Mouse (Mus musculus) thymus, adult 18-20 months (tissue): ENCODE results near the gene Atcay.
"Not testable (repeated sequence)": the region's sequence is repeated elsewhere in the genome, so short reads cannot be mapped to it uniquely, and the experiment has no call there.

Experiments used
- DNase-seq, 2 experiments: peaks; one replicate each; pipeline ENCODE4 v3.0.0; 2022; ENCODE audit warnings: mixed read lengths in 2 of 2

The Atcay gene

GRCm38 (mm10) chr10:81177958-81178712 lies 52.5 kb downstream of the Atcay start:
- DNase-seq = no peak

- no peak for DNase-seq
Observed at GRCm38 (mm10) chr10:81177491-81177925, 53.1 kb downstream of the Atcay start.

GRCm38 (mm10) chr10:81176466-81177271 lies 54.0 kb downstream of the Atcay start, which contains the start of gene Eef2:
Gene Eef2 (plus strand): TSS chr10:81176631.
- peak; percentile 95 to 96 for DNase-seq

DNA sequence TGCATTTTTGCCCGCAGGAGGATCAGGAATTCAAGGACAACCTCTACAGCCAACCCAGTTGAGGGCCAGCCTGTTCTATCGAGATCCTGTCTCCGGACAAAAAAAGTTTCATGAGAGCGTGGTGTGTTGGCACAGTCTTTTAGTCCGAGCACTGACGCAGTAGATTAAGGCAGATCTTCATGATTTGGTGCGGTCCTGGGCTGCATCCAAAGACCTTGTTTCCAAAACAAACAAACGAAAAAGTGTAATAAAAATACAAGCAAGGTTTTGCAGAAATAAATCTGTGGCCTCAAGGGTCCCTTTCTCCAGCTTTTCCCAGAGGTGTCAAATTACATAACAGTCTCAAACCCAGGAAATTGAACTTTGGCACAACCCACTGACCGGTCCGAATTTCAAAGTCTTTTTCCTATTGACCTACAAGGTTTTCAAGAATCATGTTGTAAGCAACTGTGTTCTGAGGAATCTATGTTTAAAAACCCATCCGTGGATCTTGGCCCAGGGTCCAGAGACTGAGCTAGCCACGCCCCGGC lies 54.6 kb downstream of the Atcay start:
- DNase-seq = no peak

GRCm38 (mm10) chr10:81175345-81175701 lies 55.3 kb downstream of the Atcay start:
- DNase-seq = not testable (repeated sequence)

GRCm38 (mm10) chr10:81174617-81175344 lies 55.9 kb downstream of the Atcay start:
- peak; percentile 81 to 85 for DNase-seq

GRCm38 (mm10) chr10:81173132-81173531 lies 57.5 kb downstream of the Atcay start:
- DNase-seq = peak; percentile 73 to 75

- DNase-seq = not testable (repeated sequence)
Observed at GRCm38 (mm10) chr10:81169411-81169900, 61.2 kb downstream of the Atcay start.

DNA sequence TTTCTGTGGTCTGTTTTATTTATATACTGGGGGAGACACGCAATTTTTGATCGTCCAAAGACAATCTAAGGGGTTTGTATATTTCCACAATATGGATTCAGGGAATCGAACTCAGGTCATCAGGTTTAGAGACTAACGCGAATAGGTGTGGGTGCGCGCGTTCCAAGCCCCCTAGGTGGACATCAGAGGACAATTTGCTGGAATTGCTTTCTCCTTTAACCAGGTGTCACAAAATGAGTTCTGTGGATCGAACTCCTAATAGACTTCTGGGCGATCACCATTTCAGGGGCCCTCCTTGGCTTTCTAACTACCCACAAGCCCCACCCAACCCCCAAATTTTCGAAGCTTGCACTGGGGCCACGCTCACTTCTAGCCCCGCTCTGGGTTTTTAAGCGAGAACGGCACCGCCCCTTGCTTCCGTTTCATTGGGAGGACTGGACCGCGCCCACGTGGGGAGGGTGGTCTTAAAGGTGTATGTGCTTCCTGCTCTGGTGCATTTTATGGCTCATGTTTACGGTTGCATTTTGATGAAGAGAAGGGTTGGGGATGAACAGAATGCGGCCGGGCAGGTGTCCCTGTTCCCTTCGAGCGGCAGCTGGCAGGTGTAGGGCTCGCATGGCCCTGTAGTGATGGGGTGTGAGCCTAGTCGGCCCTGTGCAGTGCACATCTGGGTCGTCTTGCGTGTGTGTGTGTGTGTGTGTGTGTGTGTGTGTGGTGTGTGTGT lies 62.0 kb downstream of the Atcay start:
- peak; percentile 84 to 91 for DNase-seq

- DNase-seq = no peak
Observed at GRCm38 (mm10) chr10:81168087-81168431, 62.6 kb downstream of the Atcay start.

- peak; percentile 99 to 100 for DNase-seq
Observed at GRCm38 (mm10) chr10:81167200-81168086, 63.2 kb downstream of the Atcay start, which contains the start of gene Pias4. Gene Pias4 (minus strand): TSS chr10:81167923.

- no peak for DNase-seq
Observed at GRCm38 (mm10) chr10:81165118-81165517, 65.5 kb downstream of the Atcay start.

DNA sequence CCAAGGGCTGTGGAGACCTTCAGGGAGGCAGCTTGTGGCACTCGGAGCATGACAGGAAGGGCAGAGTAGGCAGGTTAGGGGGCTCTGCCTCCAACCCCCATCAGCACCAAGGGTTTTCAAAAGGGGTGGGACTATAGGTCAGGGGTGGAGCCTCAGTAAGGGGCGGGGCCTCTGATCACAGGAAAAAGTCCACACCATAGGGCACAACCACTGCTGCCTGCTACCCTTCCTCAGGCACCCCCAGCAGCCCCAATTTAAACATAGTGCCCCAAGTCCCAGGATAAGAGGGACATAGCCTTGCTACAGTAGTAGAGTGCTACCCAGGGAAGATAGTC lies 68.3 kb downstream of the Atcay start:
- DNase-seq = no peak

GRCm38 (mm10) chr10:81161602-81162317 lies 68.9 kb downstream of the Atcay start:
- DNase-seq = peak in 1 of 2 experiments; percentile 38

DNA sequence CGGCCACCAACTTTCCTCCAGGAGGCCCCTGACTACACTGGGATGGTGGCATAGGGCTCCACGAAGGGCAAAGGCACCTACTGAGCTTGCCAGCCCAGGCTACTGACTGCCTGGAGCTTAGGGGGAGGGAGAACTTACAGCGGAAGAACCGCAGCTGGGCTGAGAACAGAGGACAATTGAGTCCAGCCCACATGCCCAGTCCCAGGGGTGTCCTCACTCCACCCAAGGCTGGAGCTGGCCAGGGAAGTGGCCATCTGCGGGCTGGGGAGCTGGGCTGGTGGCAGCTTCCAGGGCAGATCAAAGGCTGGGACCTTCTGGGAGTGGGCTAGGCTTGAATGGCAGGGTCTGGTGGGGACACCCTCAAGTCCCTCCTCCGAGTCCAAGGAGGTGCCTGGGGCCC lies 75.9 kb downstream of the Atcay start:
- DNase-seq = no peak
